Mouse (Mus musculus) macrophage (primary cell): ENCODE measurements around the gene Btbd18. TPM values are rescaled to one million over a fixed set of nuclear protein-coding genes. Genes with fewer than 3 reads are reported as not detected.
"Not testable (repeated sequence)": the region's sequence is repeated elsewhere in the genome, so short reads cannot be mapped to it uniquely, and the experiment has no call there.

Experiments used
- H3K27ac ChIP-seq: fragments of 350-480 bp; formaldehyde crosslinking; 2 replicates; pipeline ENCODE4 v1.9.0; 2021
- H3K36me3 ChIP-seq: fragments of 350-480 bp; formaldehyde crosslinking; 2 replicates; pipeline ENCODE4 v1.9.0; 2021; ENCODE audit errors: inconsistent target
- H3K4me3 ChIP-seq: fragments of 350-480 bp; formaldehyde crosslinking; 2 replicates; pipeline ENCODE4 v1.9.0; 2021; ENCODE audit errors: inconsistent target
- H3K79me2 ChIP-seq: fragments of 350-480 bp; formaldehyde crosslinking; 2 replicates; pipeline ENCODE4 v1.9.0; 2021; ENCODE audit errors: inconsistent target
- WGBS: methylation state at CpG from one replicate; pipeline ENCODE4 v1.1.7; 2026; ENCODE audit warnings: inconsistent platforms; ENCODE audit not compliant: missing documents; 5-methylcytosine and 5-hydroxymethylcytosine counted together
- polyA plus RNA-seq: library from polyadenylated mRNA; stranded (reverse); fragments of 250-400 nt; gene quantifications from 3 replicates; pipeline ENCODE4 v1.2.4, GENCODE M21; 2018; ENCODE audit warnings: inconsistent platforms

Btbd18 gene
- polyA plus RNA-seq, 1 experiment from 2014 or later: not detected

DNA sequence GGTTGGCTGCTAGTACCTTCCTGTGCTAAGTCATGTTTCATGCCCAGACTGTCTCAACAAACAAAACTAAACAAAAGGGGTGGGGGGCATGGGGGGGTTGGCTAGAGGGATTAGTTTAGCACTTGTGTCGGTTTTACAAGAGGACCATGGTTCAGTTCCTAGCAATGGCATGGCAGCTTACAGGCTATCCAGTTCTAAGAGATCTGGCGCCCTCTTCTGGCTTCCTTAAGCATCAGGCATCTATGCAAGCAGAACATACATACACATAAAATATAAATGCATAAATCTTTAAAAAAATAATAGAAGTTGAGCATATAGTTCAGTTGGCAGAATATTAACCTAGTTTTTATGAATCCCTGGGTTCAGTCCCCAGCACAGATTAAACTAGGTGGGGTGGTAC is 4.0 kb downstream of the Btbd18 start:
- Histone ChIP-seq H3K27ac (no peak overlapping the region), H3K4me3 (no peak overlapping the region), H3K36me3 (no peaks in the 10 kb centered on the region), H3K79me2 (no peaks in the 10 kb centered on the region)
- WGBS: 45% methylated on average over 2 of the region's 2 CpGs

- Histone ChIP-seq H3K27ac (no peak overlapping the region), H3K79me2 (peaks cover 12% of the 10 kb centered on the region), H3K36me3 (no peaks in the 10 kb centered on the region), H3K4me3 (no peak overlapping the region)
- 86% methylated on average over 12 of the region's 12 CpGs for WGBS
Observed at GRCm38 (mm10) chr2:84666081-84666480, 7.2 kb downstream of the Btbd18 start.

GRCm38 (mm10) chr2:84669828-84670568 is 11.1 kb downstream of the Btbd18 start:
- H3K79me2 ChIP-seq: peaks cover 12% of the 10 kb centered on the region
- 0 out of 2 replicates have a peak, but pooled peaks cover 13% of the 10 kb centered on the region for H3K36me3 ChIP-seq
- peak overlapping the region; percentile 96 for H3K4me3 ChIP-seq
- H3K27ac ChIP-seq: peak overlapping the region; percentile 81
- 4% methylated on average over 39 of the region's 39 CpGs for WGBS

DNA sequence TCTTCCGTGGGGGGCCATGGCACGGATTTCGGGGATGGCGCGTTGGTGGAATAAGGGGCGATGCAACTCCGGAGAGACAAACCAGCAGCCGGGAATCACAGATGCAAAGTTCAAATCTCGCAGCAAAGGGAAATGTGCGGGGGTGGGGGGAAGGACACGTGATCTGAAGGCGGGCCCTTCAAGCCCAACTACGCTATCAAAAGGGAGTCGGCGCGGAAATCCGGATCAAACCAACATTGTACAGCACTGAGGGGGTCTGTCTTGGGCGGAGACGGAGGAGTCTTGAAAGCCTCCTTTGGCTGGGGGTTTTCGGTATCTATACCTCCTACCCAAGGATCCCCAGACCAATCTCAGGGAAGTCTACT is 11.7 kb downstream of the Btbd18 start, which contains the start of gene Selenoh:
TSS of gene Selenoh (minus strand) at position 202 of the 365 bp plus-strand sequence.
- Histone ChIP-seq H3K4me3 (peak within 1 kb of the TSS; percentile 96), H3K36me3 (0 out of 2 replicates have a peak, but pooled peaks cover 13% of the 10 kb centered on the region), H3K79me2 (peaks cover 12% of the 10 kb centered on the region), H3K27ac (peak within 1 kb of the TSS; percentile 81)
- under 1% methylated on average over 20 of the region's 20 CpGs for WGBS

GRCm38 (mm10) chr2:84671535-84671934 is 12.7 kb downstream of the Btbd18 start:
- H3K27ac ChIP-seq, H3K4me3 ChIP-seq: not testable (repeated sequence)
- no CpG with 5 or more reads among the region's 5 CpGs for WGBS
- H3K79me2 ChIP-seq: peaks cover 21% of the 10 kb centered on the region
- 0 out of 2 replicates have a peak, but pooled peaks cover 13% of the 10 kb centered on the region for H3K36me3 ChIP-seq

GRCm38 (mm10) chr2:84677270-84677967 is 18.5 kb downstream of the Btbd18 start:
- Histone ChIP-seq H3K36me3 (0 out of 2 replicates have a peak, but pooled peaks cover 12% of the 10 kb centered on the region), H3K4me3 (peak overlapping the region; percentile 88), H3K79me2 (peaks cover 55% of the 10 kb centered on the region), H3K27ac (peak overlapping the region; percentile 50)
- WGBS: 13% methylated on average over 17 of the region's 22 CpGs

- Histone ChIP-seq H3K4me3 (peak within 1 kb of the TSS; percentile 88), H3K36me3 (0 out of 2 replicates have a peak, but pooled peaks cover 4% of the 10 kb centered on the region), H3K79me2 (peaks cover 55% of the 10 kb centered on the region), H3K27ac (peak within 1 kb of the TSS; percentile 50)
- WGBS: under 1% methylated on average over 42 of the region's 44 CpGs
Observed at GRCm38 (mm10) chr2:84677968-84678880, 19.3 kb downstream of the Btbd18 start, which contains the start of the genes Gm28635 and Med19. Gene Gm28635 (minus strand): TSS chr2:84678041. Gene Med19 (plus strand): TSS chr2:84678402.

DNA sequence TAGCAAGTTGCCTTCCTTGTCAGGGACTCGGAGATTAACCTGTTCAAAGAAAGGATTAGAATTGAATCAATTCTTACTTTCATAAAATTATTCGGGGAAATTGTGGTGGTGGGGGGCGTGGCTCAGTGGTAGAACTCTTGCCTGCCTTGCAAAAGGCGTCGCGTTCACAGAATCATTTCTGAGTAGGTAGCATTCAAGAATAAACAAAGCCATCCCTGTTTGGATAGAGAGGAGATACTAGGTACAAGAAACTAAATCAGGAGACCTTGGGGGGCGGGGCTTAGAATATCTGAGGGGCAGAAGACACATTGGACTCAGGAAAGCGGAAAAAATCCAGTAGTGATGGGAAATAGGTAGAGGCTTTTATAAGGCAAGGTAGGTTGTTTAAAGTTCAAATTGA is 20.1 kb downstream of the Btbd18 start, which contains the start of gene Tmx2:
TSS of gene Tmx2 (minus strand) at position 125 of the 400 bp plus-strand sequence.
- Histone ChIP-seq H3K4me3 (peak within 1 kb of the TSS; percentile 88), H3K79me2 (peaks cover 55% of the 10 kb centered on the region), H3K36me3 (0 out of 2 replicates have a peak, but pooled peaks cover 4% of the 10 kb centered on the region), H3K27ac (peak within 1 kb of the TSS; percentile 50)
- WGBS: 13% methylated on average over 8 of the region's 8 CpGs

GRCm38 (mm10) chr2:84682605-84683183 is 23.8 kb downstream of the Btbd18 start:
- Histone ChIP-seq H3K27ac (no peak overlapping the region), H3K36me3 (peaks cover 24% of the 10 kb centered on the region; the same call in 1 of the 2 replicates), H3K79me2 (peaks cover 36% of the 10 kb centered on the region), H3K4me3 (no peak overlapping the region)
- 88% methylated on average over 6 of the region's 6 CpGs for WGBS

DNA sequence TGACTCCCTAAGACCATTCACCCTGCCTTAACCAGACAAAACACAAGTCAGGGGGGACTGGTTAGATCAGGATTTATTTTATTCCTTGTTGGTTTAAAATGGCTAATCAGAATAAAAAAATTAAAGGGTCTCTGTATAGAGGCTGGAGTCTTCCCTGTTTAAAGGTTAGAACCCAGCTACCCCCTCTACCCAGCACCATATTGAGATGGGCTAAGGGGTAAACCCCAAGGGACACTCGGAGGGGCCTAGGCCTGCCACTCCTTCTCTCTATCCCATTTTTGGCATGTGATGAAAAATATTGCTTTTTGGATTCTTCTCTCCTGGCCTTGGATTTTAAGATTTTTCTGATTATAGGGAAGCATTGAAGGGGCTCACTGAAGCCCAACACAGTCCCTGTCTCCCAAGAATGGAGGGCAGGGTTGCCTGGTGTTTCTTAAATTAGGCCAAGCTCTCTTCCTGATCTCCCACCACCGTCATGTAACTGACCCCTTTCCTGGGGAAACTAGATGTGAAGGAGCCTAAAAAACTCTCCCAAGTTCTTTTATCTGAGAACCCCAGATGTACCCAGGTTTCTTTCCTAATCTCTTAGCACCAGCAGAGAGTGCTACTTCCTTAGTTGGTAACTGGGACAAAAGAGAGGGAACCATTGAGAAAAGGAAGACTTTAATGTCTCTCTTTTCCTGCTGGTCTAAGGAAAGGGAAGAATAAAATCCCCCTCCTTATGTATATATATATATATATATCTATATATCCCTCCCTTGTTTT is 29.4 kb downstream of the Btbd18 start:
- 78% methylated on average over 2 of the region's 2 CpGs for WGBS
- H3K36me3 ChIP-seq: peaks cover 67% of the 10 kb centered on the region
- no peak overlapping the region for H3K27ac ChIP-seq

DNA sequence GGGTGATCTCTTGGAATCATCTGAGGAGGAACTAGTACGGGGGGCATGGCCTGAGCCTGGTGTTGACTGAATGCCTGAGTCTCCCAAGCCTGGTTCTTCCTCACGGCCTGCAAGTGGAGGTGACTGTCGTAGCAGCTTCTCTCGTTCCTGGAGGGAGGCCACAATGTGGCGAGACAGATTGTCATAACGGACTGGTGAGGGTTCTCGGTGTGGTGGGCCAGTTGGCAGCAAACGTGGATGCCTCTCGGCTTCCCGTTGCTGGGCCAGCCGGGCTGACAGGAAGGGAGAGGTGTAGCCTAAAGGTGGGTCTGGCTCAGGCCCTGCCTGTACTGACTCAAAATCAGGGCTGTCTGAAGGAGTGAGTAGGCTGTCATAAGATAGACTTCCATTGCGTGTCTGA is 31.2 kb downstream of the Btbd18 start:
- no peak overlapping the region for H3K27ac ChIP-seq
- H3K36me3 ChIP-seq: peaks cover 77% of the 10 kb centered on the region
- no peak overlapping the region for H3K4me3 ChIP-seq
- WGBS: 97% methylated on average over 12 of the region's 12 CpGs
- no peaks in the 10 kb centered on the region for H3K79me2 ChIP-seq

More for the DNA sequence above, 29.4 kb downstream of the Btbd18 start:
- Histone ChIP-seq H3K4me3 (no peak overlapping the region), H3K79me2 (no peaks in the 10 kb centered on the region)

DNA sequence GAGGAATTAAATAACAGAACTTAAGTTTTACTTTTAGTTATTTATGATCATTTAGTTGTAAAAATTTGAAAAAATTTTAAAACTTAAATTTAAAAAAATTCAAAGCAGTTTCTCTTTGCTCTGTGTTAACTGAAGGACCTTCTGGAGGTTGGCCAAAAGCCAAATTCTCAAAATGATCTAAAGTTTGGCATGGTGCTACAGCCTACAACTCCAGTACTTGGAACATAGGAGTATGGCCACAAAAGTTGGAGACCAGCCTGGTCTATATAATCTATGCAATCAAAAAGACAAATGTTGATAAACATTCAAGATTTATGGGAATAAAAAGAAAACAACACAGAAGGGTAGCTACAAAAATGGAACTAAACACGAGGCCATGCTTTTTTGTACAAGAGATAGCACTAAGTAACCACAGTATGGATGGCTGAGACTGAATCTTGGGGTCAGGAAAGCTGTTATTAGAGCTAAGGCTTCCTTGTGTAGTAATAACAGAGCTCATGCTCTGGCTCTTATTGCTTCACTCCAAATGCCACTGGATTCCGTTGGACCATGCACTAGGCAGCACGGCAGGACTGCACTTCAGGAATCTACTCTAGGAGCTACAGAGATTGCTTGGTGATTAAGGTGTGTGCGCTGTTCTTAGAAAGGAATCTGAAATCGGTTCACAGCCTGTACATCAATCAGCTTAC is 36.3 kb downstream of the Btbd18 start:
- 97% methylated on average over 5 of the region's 5 CpGs for WGBS

DNA sequence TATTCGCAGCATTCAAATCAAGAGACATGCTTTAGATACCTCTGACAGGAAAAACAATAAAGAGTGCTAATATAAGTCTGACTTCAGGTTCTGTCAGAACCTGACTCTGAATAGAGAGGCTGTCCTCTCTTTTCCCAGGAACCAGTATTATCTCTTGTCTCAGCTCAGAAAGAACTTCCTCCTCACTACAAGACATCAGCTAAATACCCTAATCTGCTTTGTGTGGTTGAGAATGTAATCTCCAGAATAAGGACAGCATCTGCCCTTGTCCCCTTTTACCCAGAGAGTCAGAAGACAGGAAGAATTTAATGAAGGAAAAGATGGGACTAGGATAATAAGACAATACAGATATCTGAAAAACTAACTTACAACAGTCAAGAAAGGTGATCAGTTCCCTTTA is 44.6 kb downstream of the Btbd18 start:
- H3K36me3 ChIP-seq: peaks cover 10% of the 10 kb centered on the region; the same call in 1 of the 2 replicates

More for the DNA sequence above, 36.3 kb downstream of the Btbd18 start:
- H3K79me2 ChIP-seq: no peaks in the 10 kb centered on the region; the same call in 1 of the 2 replicates
- no peak overlapping the region for H3K4me3 ChIP-seq
- no peak overlapping the region for H3K27ac ChIP-seq
- peaks cover 55% of the 10 kb centered on the region for H3K36me3 ChIP-seq

More for the DNA sequence above, 44.6 kb downstream of the Btbd18 start:
- H3K27ac ChIP-seq: no peak overlapping the region
- no peak overlapping the region for H3K4me3 ChIP-seq
- H3K79me2 ChIP-seq: peaks cover 53% of the 10 kb centered on the region
- WGBS: 92% methylated on average over 1 of the region's 1 CpGs
